Mouse (Mus musculus): ENCODE measurements at regions not wholly inside any gene's neighbourhood (a gene's known extent, or its start where the extent isn't known, plus 50 kb on each side); places are given as distances from the start of the nearest gene placed in this dataset.

DNA sequence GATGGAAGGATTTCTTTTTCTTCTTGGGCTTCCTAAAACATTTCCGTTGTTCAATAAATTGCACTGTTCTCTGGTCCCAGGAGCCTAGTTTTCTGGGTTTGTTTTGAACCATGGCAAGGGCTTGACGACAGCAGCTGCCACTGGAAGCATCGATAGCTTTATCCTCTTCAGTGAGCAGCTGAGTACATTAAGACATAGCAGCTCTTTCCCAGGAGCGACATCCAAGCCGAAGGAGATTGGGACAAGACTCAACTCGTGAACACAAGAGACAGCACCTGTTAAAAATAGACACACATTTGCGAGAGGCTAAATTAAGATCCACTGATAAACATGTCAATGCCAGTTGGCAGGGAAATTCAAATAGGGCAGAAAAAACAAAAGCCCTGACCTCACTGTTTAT is 194.7 kb upstream of the Rhobtb1 start:
- TF ChIP-seq CTCF (IDR thresholded peaks at IDR 0.05; ENCODE audit: control insufficient read depth, insufficient read depth, insufficient replicate concordance, low read depth, low read length) (no peak), POLR2A (IDR thresholded peaks at IDR 0.05; ENCODE audit: control insufficient read depth, low read depth, low read length) (no peak)
- Histone ChIP-seq H3K4me1 (ENCODE audit: control insufficient read depth, insufficient read depth, low read length) (no peaks in the 10 kb centered on the region), H3K36me3 (ENCODE audit: control insufficient read depth, insufficient read depth, low read length) (no peaks in the 10 kb centered on the region), H3K4me3 (ENCODE audit: control insufficient read depth, low read depth, low read length) (no peak overlapping the region), H3K27me3 (ENCODE audit: control insufficient read depth, insufficient read depth, low read length) (no peaks in the 10 kb centered on the region), H3K27ac (ENCODE audit: control insufficient read depth, insufficient read depth, low read depth, low read length) (no peak overlapping the region)

DNA sequence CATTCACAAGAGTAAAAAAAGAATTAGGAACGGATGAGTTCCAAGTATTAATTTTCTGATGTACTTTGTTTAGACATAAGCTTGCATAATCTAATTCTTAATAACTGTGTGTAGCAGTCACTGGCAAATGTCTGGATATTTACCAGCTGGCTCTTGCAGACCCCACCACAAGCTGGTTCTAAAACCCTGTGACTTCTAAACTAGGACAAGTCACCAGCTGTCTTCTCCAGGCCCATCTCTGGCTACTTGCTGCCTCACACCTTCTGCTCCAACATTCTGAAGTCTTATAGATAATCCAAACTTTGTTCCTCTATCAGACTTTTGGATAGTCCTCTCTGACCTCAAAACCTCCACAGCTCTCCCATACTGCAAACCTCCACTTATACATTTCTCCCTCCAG is 189.9 kb upstream of the Rhobtb1 start:
- no peaks in the 10 kb centered on the region for H3K36me3 ChIP-seq (ENCODE audit: control insufficient read depth, insufficient read depth, low read length)
- TF ChIP-seq POLR2A (IDR thresholded peaks at IDR 0.05; ENCODE audit: control insufficient read depth, low read depth, low read length), result no peak
- TF ChIP-seq CTCF (IDR thresholded peaks at IDR 0.05; ENCODE audit: control insufficient read depth, insufficient read depth, insufficient replicate concordance, low read depth, low read length), result no peak

DNA sequence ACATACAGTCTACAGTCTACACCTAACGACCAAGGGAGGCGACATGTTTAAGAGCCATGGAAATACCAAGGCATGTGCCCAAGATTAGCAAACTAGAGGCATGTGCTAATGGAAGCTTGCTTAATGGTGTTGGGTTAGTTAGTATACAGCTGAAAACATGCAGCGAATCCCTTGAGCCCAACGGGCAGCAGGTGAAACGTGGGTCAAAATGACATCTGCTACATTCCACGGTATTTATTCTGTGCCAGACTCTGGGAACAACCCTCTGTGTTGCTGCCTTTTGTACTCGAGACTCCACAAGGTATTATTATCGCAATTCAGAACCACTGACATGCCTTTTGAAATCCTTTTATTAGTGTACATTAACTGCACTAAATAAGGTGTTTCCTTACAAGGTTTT is 188.1 kb upstream of the Rhobtb1 start:
- Histone ChIP-seq H3K36me3 (ENCODE audit: control insufficient read depth, insufficient read depth, low read length) (no peaks in the 10 kb centered on the region), H3K4me3 (ENCODE audit: control insufficient read depth, low read depth, low read length) (no peak overlapping the region), H3K4me1 (ENCODE audit: control insufficient read depth, insufficient read depth, low read length) (no peaks in the 10 kb centered on the region), H3K27ac (ENCODE audit: control insufficient read depth, insufficient read depth, low read depth, low read length) (no peak overlapping the region), H3K27me3 (ENCODE audit: control insufficient read depth, insufficient read depth, low read length) (no peaks in the 10 kb centered on the region)
- no peak for TF ChIP-seq CTCF (IDR thresholded peaks at IDR 0.05; ENCODE audit: control insufficient read depth, insufficient read depth, insufficient replicate concordance, low read depth, low read length)
- no peak for TF ChIP-seq POLR2A (IDR thresholded peaks at IDR 0.05; ENCODE audit: control insufficient read depth, low read depth, low read length)

More for the DNA sequence above, 189.9 kb upstream of the Rhobtb1 start:
- Histone ChIP-seq H3K4me3 (ENCODE audit: control insufficient read depth, low read depth, low read length) (no peak overlapping the region), H3K27me3 (ENCODE audit: control insufficient read depth, insufficient read depth, low read length) (no peaks in the 10 kb centered on the region), H3K27ac (ENCODE audit: control insufficient read depth, insufficient read depth, low read depth, low read length) (no peak overlapping the region), H3K4me1 (ENCODE audit: control insufficient read depth, insufficient read depth, low read length) (no peaks in the 10 kb centered on the region)

DNA sequence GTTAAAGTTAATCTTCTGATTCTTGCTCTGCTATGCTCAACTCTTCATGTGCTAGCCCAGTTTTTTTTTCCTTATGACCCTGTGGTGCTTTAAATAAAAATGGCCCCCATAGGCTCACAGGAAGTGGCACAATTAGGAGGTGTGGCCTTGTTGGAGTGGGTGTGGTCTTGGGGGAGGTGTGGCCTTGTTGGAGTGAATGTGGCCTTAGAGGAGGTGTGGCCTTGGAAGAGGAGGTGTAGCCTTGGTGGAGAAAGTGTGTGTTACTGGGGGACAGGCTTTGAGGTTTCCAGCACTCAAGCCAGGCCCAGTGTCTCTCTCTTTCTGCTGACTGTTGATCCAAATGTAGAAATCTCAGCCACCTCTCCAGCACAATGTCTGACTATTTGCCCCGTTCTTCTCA is 186.0 kb upstream of the Rhobtb1 start:
- H3K4me3 ChIP-seq (ENCODE audit: control insufficient read depth, low read depth, low read length), result no peak overlapping the region
- TF ChIP-seq POLR2A (IDR thresholded peaks at IDR 0.05; ENCODE audit: control insufficient read depth, low read depth, low read length) (no peak), CTCF (IDR thresholded peaks at IDR 0.05; ENCODE audit: control insufficient read depth, insufficient read depth, insufficient replicate concordance, low read depth, low read length) (no peak)
- H3K27ac ChIP-seq (ENCODE audit: control insufficient read depth, insufficient read depth, low read depth, low read length), result no peak overlapping the region
- H3K4me1 ChIP-seq (ENCODE audit: control insufficient read depth, insufficient read depth, low read length), result no peaks in the 10 kb centered on the region
- H3K27me3 ChIP-seq (ENCODE audit: control insufficient read depth, insufficient read depth, low read length), result no peaks in the 10 kb centered on the region
- H3K36me3 ChIP-seq (ENCODE audit: control insufficient read depth, insufficient read depth, low read length), result no peaks in the 10 kb centered on the region

DNA sequence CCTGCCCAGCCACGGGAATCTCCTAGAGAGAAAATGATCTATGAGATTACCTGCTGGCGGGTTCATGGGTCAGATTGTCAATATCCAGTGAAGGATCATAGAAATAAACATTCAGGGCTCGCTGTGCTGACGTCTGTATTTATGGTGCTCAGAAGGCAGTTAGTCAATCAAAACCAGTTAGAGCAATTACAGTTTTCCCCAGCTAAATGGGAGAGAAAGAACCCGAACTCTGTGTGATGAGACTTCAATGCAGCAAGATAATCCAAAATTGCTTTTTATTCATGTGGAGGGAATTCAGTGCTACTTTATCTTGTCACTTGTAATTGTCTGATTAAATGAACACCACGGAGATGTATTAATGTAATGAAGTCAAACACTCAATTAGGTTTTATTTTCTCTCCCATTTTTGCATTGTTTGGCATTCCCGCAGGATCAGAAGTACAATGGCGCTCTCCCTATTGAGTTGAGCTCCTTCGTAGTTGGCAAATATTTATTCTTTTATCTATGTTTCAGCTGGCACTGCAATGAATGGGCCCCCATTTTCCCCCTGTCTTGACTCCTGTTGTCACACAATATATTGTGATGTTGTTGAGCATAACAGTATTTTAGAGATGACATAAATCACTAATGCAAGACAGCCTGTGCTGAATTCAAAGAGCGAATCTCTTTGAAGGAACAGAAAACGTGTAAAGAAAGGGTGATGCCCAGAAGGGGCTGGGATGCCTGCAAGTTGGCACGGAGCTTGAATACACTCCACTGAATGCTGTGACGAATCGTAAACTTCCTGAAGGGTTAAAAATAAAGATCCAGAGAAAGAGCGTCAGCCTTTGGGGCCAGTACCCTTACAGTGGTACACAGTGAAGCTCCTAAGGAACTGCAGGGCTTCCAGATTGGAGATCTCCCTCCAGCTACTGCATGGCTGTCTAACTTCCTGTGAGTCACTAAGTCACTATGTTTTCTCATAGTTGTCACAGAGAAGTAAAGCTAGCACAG is 183.0 kb upstream of the Rhobtb1 start:
- no peak for TF ChIP-seq POLR2A (IDR thresholded peaks at IDR 0.05; ENCODE audit: control insufficient read depth, low read depth, low read length)
- TF ChIP-seq CTCF (IDR thresholded peaks at IDR 0.05; ENCODE audit: control insufficient read depth, insufficient read depth, insufficient replicate concordance, low read depth, low read length), result no peak
- H3K27me3 ChIP-seq (ENCODE audit: control insufficient read depth, insufficient read depth, low read length), result no peaks in the 10 kb centered on the region

DNA sequence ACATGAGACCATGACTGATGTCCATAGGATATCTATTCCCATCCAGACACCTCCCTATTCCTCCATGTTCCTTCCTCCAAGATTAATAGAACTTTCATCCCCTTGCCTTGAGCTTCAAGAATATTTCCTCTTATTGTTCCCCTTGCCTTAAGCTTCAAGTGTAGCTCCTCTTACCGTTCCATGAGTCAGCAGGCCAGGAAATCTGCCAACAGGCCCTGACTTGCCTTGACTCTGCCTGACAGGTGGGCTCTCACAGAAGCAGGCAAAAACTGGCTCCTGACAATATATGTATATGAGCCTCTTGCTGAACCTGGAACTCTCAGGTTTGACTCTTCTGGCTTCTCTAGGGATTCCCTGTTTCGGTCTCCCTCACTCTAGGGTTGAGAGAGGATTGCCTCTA is 180.7 kb upstream of the Rhobtb1 start:
- no peak for TF ChIP-seq CTCF (IDR thresholded peaks at IDR 0.05; ENCODE audit: control insufficient read depth, insufficient read depth, insufficient replicate concordance, low read depth, low read length)
- TF ChIP-seq POLR2A (IDR thresholded peaks at IDR 0.05; ENCODE audit: control insufficient read depth, low read depth, low read length), result no peak
- Histone ChIP-seq H3K27me3 (ENCODE audit: control insufficient read depth, insufficient read depth, low read length) (no peaks in the 10 kb centered on the region), H3K36me3 (ENCODE audit: control insufficient read depth, insufficient read depth, low read length) (no peaks in the 10 kb centered on the region), H3K4me3 (ENCODE audit: control insufficient read depth, low read depth, low read length) (no peak overlapping the region), H3K4me1 (ENCODE audit: control insufficient read depth, insufficient read depth, low read length) (no peaks in the 10 kb centered on the region), H3K27ac (ENCODE audit: control insufficient read depth, insufficient read depth, low read depth, low read length) (no peak overlapping the region)

More for the DNA sequence above, 183.0 kb upstream of the Rhobtb1 start:
- Histone ChIP-seq H3K36me3 (ENCODE audit: control insufficient read depth, insufficient read depth, low read length) (no peaks in the 10 kb centered on the region), H3K27ac (ENCODE audit: control insufficient read depth, insufficient read depth, low read depth, low read length) (no peak overlapping the region), H3K4me1 (ENCODE audit: control insufficient read depth, insufficient read depth, low read length) (no peaks in the 10 kb centered on the region), H3K4me3 (ENCODE audit: control insufficient read depth, low read depth, low read length) (no peak overlapping the region)

DNA sequence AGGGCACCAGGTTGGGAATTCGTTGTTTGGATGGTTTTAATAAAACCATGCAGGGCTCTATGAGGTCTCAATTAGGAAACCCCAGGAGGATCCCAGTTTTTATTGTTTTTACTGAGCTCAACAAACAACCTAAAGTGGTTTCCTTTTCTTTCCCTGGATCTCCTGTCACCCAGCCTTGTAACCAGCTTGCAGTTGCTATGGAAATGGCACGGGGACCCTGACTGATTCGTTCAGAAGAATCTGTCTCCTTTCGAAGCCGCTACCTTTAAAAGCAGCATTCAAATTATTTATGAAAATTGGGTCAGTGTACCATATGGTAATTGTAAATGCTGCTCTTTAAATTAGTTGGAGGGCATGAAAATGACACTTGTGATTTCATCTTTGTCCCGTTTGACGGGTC is 176.5 kb upstream of the Rhobtb1 start:
- Histone ChIP-seq H3K27ac (ENCODE audit: control insufficient read depth, insufficient read depth, low read depth, low read length) (no peak overlapping the region), H3K4me1 (ENCODE audit: control insufficient read depth, insufficient read depth, low read length) (no peaks in the 10 kb centered on the region), H3K4me3 (ENCODE audit: control insufficient read depth, low read depth, low read length) (no peak overlapping the region), H3K27me3 (ENCODE audit: control insufficient read depth, insufficient read depth, low read length) (no peaks in the 10 kb centered on the region), H3K36me3 (ENCODE audit: control insufficient read depth, insufficient read depth, low read length) (no peaks in the 10 kb centered on the region)
- TF ChIP-seq CTCF (IDR thresholded peaks at IDR 0.05; ENCODE audit: control insufficient read depth, insufficient read depth, insufficient replicate concordance, low read depth, low read length) (no peak), POLR2A (IDR thresholded peaks at IDR 0.05; ENCODE audit: control insufficient read depth, low read depth, low read length) (no peak)
